Mouse (Mus musculus) heart, adult 2 months (tissue): Measurements from ENCODE around the gene Ddx54. TPM values are rescaled to one million over a fixed set of nuclear protein-coding genes. Genes with fewer than 3 reads are reported as not detected.

Source experiments
- DNase-seq, 2 experiments: peaks; one replicate each; pipeline ENCODE4 v3.0.0; 2021
- H3K27ac ChIP-seq: fragments of 200-600 bp; 2 replicates; pipeline ENCODE4 v1.8.1; 2022
- H3K27me3 ChIP-seq: fragments of 200-500 bp; 2 replicates; pipeline ENCODE4 v1.6.1; 2012; ENCODE audit warnings: mild to moderate bottlenecking, low read length, inconsistent platforms, mixed read lengths; ENCODE audit not compliant: control insufficient read depth, insufficient read depth
- H3K36me3 ChIP-seq: fragments of 200-500 bp; 2 replicates; pipeline ENCODE4 v1.6.1; 2012; ENCODE audit warnings: low read length, inconsistent platforms; ENCODE audit not compliant: control insufficient read depth, insufficient read depth
- H3K4me1 ChIP-seq: fragments of 200-500 bp; 2 replicates; pipeline ENCODE4 v1.6.1; 2011; ENCODE audit warnings: low read length; ENCODE audit not compliant: control insufficient read depth, insufficient read depth
- H3K4me3 ChIP-seq: fragments of 200-600 bp; 2 replicates; pipeline ENCODE4 v1.8.1; 2022
- H3K79me2 ChIP-seq: fragments of 200-500 bp; replicated peaks from 2 replicates; pipeline ENCODE4 v1.6.1; 2012; ENCODE audit warnings: mild to moderate bottlenecking, inconsistent platforms, low read length, moderate library complexity, mixed read lengths; ENCODE audit not compliant: control insufficient read depth, insufficient read depth
- H3K9ac ChIP-seq: fragments of 200-500 bp; 2 replicates; pipeline ENCODE4 v1.6.1; 2012; ENCODE audit warnings: low read depth, mild to moderate bottlenecking, control low read depth, inconsistent platforms, low read length, mixed read lengths
- CTCF ChIP-seq: fragments of 200-600 bp; IDR thresholded peaks from 2 replicates; pipeline ENCODE4 v1.8.1; 2022; ENCODE audit warnings: antibody characterized with exemption, mild to moderate bottlenecking, moderate library complexity
- EP300 ChIP-seq: fragments of 200-500 bp; IDR thresholded peaks from 2 replicates; pipeline ENCODE4 v1.6.1; 2011; ENCODE audit warnings: low read depth, low read length, control low read depth; ENCODE audit not compliant: insufficient read depth
- POLR2A ChIP-seq: fragments of 200-500 bp; IDR thresholded peaks from 2 replicates; pipeline ENCODE4 v1.6.1; 2011; ENCODE audit warnings: mild to moderate bottlenecking, low read depth, low read length, control low read depth; ENCODE audit not compliant: insufficient read depth
- WGBS: fragments of 180-500 bp; shearing (Covaris S2); methylation state at CpG from one replicate; pipeline ENCODE4 v1.1.7; 2018; 5-methylcytosine and 5-hydroxymethylcytosine counted together
- intact Hi-C: fragments of 180-260 bp; cut with DNase I; formaldehyde crosslinking; loops from one replicate; pipeline ENCODE4 v1.15.1; 2025
- polyA plus RNA-seq: library from polyadenylated mRNA; depleted of rRNA; stranded (reverse); fragments of >200 nt; gene quantifications from 2 replicates; pipeline ENCODE4 v1.2.3, GENCODE M21; 2012
- total RNA-seq, 2 experiments: library from RNA; stranded (reverse); gene quantifications; 2 replicates each; pipeline ENCODE4 v1.2.3; 2021

Gene Ddx54
- total and polyA plus RNA-seq, 3 experiments, result 16.2 to 22.5 (median 21.4) TPM

- peak in 1 of 2 experiments; percentile 46 for DNase-seq
- 30% methylated on average over 9 of the region's 9 CpGs for WGBS
- intact Hi-C loops, result loop anchor here (2.0 kb wide), 1 partner anchor 16 kb away; no protein-coding TSS in a partner anchor
- TF ChIP-seq POLR2A, result no peak
- no peak for TF ChIP-seq EP300
- TF ChIP-seq CTCF, result no peak
- H3K4me1 ChIP-seq, result peaks cover 48% of the 10 kb centered on the region
- H3K4me3 ChIP-seq, result no peak overlapping the region
- no peaks in the 10 kb centered on the region for H3K27me3 ChIP-seq
- H3K79me2 ChIP-seq, result no peaks in the 10 kb centered on the region
- no peak overlapping the region for H3K9ac ChIP-seq
- H3K27ac ChIP-seq, result peak overlapping the region; percentile 83
- H3K36me3 ChIP-seq, result no peaks in the 10 kb centered on the region; the same call in 1 of the 2 replicates
These were observed 45.8 kb upstream of the Ddx54 start for GRCm38 (mm10) chr5:120566681-120567252.

- Histone ChIP-seq H3K27ac (peak overlapping the region; percentile 83), H3K4me1 (peaks cover 47% of the 10 kb centered on the region)
- DNase-seq, result peak; percentile 75 to 79
These were observed 45.3 kb upstream of the Ddx54 start for GRCm38 (mm10) chr5:120567253-120567701.

GRCm38 (mm10) chr5:120567761-120568211, 44.8 kb upstream of the Ddx54 start:
- WGBS, result 80% methylated on average over 14 of the region's 14 CpGs
- intact Hi-C loops, result loop anchor here (2.0 kb wide), 1 partner anchor 15 kb away; no protein-coding TSS in a partner anchor
- no peak overlapping the region for H3K4me3 ChIP-seq

More at GRCm38 (mm10) chr5:120567253-120567701, 45.3 kb upstream of the Ddx54 start:
- H3K79me2 ChIP-seq, result no peaks in the 10 kb centered on the region
- H3K9ac ChIP-seq, result no peak overlapping the region
- intact Hi-C loops, result loop anchor here (2.0 kb wide), 1 partner anchor 16 kb away; no protein-coding TSS in a partner anchor
- no peak for TF ChIP-seq EP300
- TF ChIP-seq CTCF, result no peak
- peak; percentile 46; the same call in 1 of the 2 replicates for TF ChIP-seq POLR2A
- 50% methylated on average over 21 of the region's 21 CpGs for WGBS
- H3K27me3 ChIP-seq, result no peaks in the 10 kb centered on the region
- no peak overlapping the region for H3K4me3 ChIP-seq
- H3K36me3 ChIP-seq, result no peaks in the 10 kb centered on the region; the same call in 1 of the 2 replicates

GRCm38 (mm10) chr5:120568336-120568768, 44.2 kb upstream of the Ddx54 start:
- no peak for DNase-seq
- Histone ChIP-seq H3K9ac (no peak overlapping the region), H3K4me3 (no peak overlapping the region), H3K27ac (no peak overlapping the region), H3K79me2 (no peaks in the 10 kb centered on the region), H3K36me3 (no peaks in the 10 kb centered on the region; the same call in none of the 2 replicates), H3K4me1 (peaks cover 41% of the 10 kb centered on the region), H3K27me3 (no peaks in the 10 kb centered on the region)
- TF ChIP-seq POLR2A (no peak), CTCF (no peak), EP300 (no peak)
- intact Hi-C loops, result no loop called here
- WGBS, result 70% methylated on average over 9 of the region's 9 CpGs

More at GRCm38 (mm10) chr5:120567761-120568211, 44.8 kb upstream of the Ddx54 start:
- no peaks in the 10 kb centered on the region for H3K79me2 ChIP-seq
- H3K27me3 ChIP-seq, result no peaks in the 10 kb centered on the region
- no peak for TF ChIP-seq EP300
- TF ChIP-seq CTCF, result no peak
- TF ChIP-seq POLR2A, result no peak
- H3K9ac ChIP-seq, result no peak overlapping the region
- peak overlapping the region; percentile 83 for H3K27ac ChIP-seq
- H3K4me1 ChIP-seq, result peaks cover 45% of the 10 kb centered on the region
- H3K36me3 ChIP-seq, result no peaks in the 10 kb centered on the region; the same call in 1 of the 2 replicates
- DNase-seq, result peak in 1 of 2 experiments; percentile 20

- no peaks in the 10 kb centered on the region; the same call in none of the 2 replicates for H3K36me3 ChIP-seq
- intact Hi-C loops, result no loop called here
- 59% methylated on average over 4 of the region's 4 CpGs for WGBS
- no peaks in the 10 kb centered on the region for H3K79me2 ChIP-seq
- TF ChIP-seq CTCF (no peak), EP300 (no peak), POLR2A (no peak)
- H3K9ac ChIP-seq, result no peak overlapping the region
- H3K4me3 ChIP-seq, result no peak overlapping the region
- peaks cover 38% of the 10 kb centered on the region for H3K4me1 ChIP-seq
- no peaks in the 10 kb centered on the region for H3K27me3 ChIP-seq
- H3K27ac ChIP-seq, result no peak overlapping the region
- no peak for DNase-seq
These were observed 43.6 kb upstream of the Ddx54 start for GRCm38 (mm10) chr5:120568964-120569363.

- WGBS, result 81% methylated on average over 3 of the region's 3 CpGs
- Histone ChIP-seq H3K27ac (peak overlapping the region; percentile 7; the same call in 1 of the 2 replicates), H3K79me2 (no peaks in the 10 kb centered on the region), H3K9ac (no peak overlapping the region), H3K36me3 (no peaks in the 10 kb centered on the region; the same call in none of the 2 replicates), H3K4me1 (peaks cover 36% of the 10 kb centered on the region), H3K4me3 (no peak overlapping the region), H3K27me3 (no peaks in the 10 kb centered on the region)
- TF ChIP-seq EP300 (no peak), POLR2A (no peak), CTCF (no peak)
- DNase-seq, result no peak
- intact Hi-C loops, result no loop called here
These were observed 42.7 kb upstream of the Ddx54 start for GRCm38 (mm10) chr5:120569791-120570190.
